Mouse (Mus musculus) CD4-positive helper T cell, adult 2 months (primary cell): ENCODE measurements at regions not wholly inside any gene's neighbourhood (a gene's known extent, or its start where the extent isn't known, plus 50 kb on each side); places are given as distances from the start of the nearest gene placed in this dataset.

Experiments used
- DNase-seq: peaks from one replicate; pipeline ENCODE4 v3.0.0-alpha.2; 2012; ENCODE audit warnings: low read depth, missing footprints, low spot score

GRCm38 (mm10) chr13:111157921-111158638 is 96.7 kb upstream of the Actbl2 start:
- DNase-seq = no peak

- no peak for DNase-seq
These were observed 95.3 kb upstream of the Actbl2 start for GRCm38 (mm10) chr13:111159498-111159897.

DNA sequence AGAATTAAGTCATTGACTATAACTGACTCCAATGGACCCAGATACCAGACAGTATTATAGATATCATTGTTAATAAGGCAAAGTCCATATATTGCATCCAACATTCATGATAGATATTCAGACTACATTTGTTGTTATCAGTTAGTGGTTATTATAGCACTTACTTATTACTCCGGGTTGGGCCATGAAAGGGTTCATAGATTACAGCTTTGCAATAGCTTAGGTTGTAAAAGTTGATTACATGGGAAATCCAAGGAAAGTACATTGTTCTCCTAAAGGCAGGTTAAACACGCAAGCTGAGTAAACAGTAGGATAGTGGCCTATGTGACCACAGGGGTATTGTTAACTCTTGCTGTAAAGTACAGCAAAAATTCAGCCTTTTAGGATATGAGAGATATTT is 89.3 kb upstream of the Actbl2 start:
- no peak for DNase-seq

- DNase-seq = no peak
These were observed 84.3 kb upstream of the Actbl2 start for GRCm38 (mm10) chr13:111170269-111171165.

DNA sequence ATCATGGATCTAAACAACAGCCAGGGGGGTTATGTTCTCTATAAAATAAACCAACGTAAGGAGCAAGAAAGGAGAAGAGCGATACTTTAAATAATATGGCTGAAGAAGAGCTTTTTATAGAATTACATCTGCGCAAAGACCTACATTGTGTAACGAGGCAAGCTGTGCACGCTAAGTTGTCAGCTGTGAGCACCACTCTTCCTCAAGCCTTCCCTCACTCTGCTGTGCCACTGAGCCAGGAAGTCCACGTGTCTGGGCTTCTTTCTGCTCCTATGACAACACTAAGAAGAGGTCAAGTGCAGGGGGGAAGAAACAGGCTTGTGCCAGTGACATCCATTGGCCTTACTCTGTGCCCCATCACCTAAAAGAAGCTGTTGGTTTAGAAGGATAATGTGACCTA is 75.6 kb upstream of the Actbl2 start:
- no peak for DNase-seq

GRCm38 (mm10) chr13:111183293-111183692 is 71.5 kb upstream of the Actbl2 start:
- DNase-seq = no peak

- no peak for DNase-seq
These were observed 69.0 kb upstream of the Actbl2 start for GRCm38 (mm10) chr13:111185799-111186198.

DNA sequence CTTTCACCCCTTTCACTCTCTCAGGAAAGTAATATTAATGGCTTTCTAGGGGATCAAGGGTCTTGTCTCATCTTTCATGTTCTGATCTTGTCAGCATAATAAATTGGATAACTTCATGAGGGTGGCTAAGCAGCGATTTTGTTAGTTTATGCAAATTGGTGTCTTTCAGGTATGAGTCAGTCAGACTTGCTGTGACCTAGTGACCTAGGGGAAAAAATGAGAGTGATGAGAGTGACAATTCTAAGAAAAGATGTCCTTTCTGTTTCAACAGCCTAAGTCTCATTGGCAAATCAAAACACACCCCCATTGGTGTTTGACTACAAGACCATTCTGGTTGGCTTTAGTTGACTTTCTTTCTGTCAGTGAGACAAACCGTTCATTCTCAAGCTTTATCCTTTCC is 68.0 kb upstream of the Actbl2 start:
- no peak for DNase-seq

DNA sequence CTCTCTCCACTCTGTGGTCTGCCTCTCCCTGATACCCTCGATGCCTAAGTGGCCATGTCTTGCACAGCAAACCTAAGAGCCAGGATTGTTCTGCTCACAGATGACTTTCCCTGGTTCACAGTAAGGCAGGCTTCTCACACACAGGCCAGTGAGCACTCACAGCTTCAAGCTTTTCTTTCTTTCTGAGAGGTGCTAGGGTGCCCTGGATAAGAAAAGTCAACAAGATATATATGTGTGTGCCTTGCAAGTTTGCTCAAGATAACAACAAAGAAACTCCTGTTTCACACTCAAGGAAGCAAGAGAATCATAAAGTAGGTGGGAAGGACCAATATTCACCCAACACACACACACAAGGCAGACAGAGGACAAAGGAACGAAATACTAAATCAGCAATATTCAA is 60.9 kb upstream of the Actbl2 start:
- no peak for DNase-seq

- DNase-seq = no peak
These were observed 60.5 kb upstream of the Actbl2 start for GRCm38 (mm10) chr13:111194337-111194736.

DNA sequence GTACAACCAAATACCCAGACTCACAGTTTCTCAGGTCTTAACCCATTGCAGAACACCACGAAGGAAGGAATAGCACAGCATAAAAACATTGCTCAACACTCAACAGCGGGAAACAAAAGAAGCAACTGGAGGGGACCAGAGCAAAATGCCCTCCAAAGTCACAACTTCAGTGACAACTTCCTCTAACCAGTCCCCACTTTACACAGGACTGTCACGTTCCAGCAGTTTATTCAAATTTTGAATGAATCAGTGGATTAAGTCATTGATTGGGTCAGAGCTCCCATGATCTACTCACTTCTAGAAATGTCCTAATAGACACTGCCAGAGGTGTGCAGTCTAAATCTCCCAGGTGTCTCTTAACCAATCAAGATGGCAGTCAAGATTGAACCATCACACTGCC is 53.3 kb upstream of the Actbl2 start:
- no peak for DNase-seq

DNA sequence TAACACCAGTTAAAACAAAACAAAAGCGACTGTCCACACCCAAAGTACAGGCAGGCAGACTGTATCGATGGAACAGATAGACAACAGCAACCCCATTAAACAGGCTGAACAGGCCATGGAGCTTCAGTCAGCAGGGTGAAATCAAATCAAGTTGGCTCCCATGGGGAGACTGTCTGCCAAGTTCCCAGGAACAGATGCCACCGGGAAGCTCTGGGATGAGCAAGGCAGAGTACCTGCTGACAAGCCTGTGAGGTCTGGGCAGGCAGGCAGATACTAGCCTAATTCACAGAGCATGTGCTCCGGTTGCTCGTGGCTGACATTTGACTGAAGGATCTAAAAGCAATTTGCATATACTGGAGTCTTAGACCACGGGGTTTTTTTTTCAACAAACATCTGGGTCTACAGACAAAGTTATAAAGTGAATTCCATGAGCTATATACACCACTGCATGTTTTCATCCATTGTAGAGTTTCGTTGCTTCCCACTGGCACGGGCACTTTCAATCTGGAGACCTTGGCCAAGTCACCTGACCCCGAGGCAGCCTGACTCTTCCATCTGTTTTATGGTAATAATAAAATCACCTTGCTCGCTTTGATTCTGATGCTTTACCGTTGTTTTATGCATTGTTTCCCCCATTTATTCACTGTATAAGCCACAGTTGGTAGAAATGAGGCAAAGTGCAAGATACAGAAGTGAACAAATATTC is 50.1 kb upstream of the Actbl2 start:
- no peak for DNase-seq
